Mouse (Mus musculus) fibroblast of lung, adult 2 months (primary cell): ENCODE measurements around the gene Rsl1.
"Not testable (repeated sequence)": the region's sequence is repeated elsewhere in the genome, so short reads cannot be mapped to it uniquely, and the experiment has no call there.

ENCODE experiments used
- DNase-seq: peaks from one replicate; pipeline ENCODE4 v3.0.0-alpha.2; 2011; ENCODE audit warnings: low read depth

Rsl1 gene

GRCm38 (mm10) chr13:67172991-67173722 is at the start of gene Rsl1:
TSS of gene Rsl1 (plus strand) at chr13:67173182.
- DNase-seq: peak; percentile 46

- no peak for DNase-seq
Observed at GRCm38 (mm10) chr13:67124460-67124859, 48.5 kb upstream of the Rsl1 start.

- DNase-seq: not testable (repeated sequence)
Observed at GRCm38 (mm10) chr13:67127507-67127906, 45.5 kb upstream of the Rsl1 start.

GRCm38 (mm10) chr13:67128038-67128721 is 44.8 kb upstream of the Rsl1 start:
- peak; percentile 60 for DNase-seq

GRCm38 (mm10) chr13:67166122-67166521 is 6.9 kb upstream of the Rsl1 start:
- not testable (repeated sequence) for DNase-seq

GRCm38 (mm10) chr13:67173723-67174055 is 707 bp downstream of the Rsl1 start:
- DNase-seq: no peak

GRCm38 (mm10) chr13:67194340-67194894 is 21.4 kb downstream of the Rsl1 start, which contains the start of gene Zfp455:
TSS of gene Zfp455 (plus strand) at chr13:67194506.
- peak; percentile 54 for DNase-seq

GRCm38 (mm10) chr13:67201656-67202055 is 28.7 kb downstream of the Rsl1 start:
- DNase-seq: no peak

- DNase-seq: no peak
Observed at GRCm38 (mm10) chr13:67214015-67214607, 41.1 kb downstream of the Rsl1 start.
